Mouse (Mus musculus): Measurements from ENCODE around the gene Wbp1.

GRCm38 (mm10) chr6:83080210-83080609, 41.1 kb downstream of the Wbp1 start:
- TF ChIP-seq ZC3H11A (IDR thresholded peaks at IDR 0.05; ENCODE audit: borderline replicate concordance, low read depth, low read length) (no peak), MAFK (IDR thresholded peaks at IDR 0.05; ENCODE audit: insufficient read depth, low read depth, low read length) (no peak)

Data from ES-E14 (cell line).